Mouse (Mus musculus) heart, embryonic 16.5 days (tissue): ENCODE data around the gene Izumo4. TPM values are rescaled to one million over a fixed set of nuclear protein-coding genes. Genes with fewer than 3 reads are reported as not detected.

Experiments used
- ATAC-seq: fragments of 200-750 bp; cut with Nextera tagmentation; replicated peaks from 2 replicates; pipeline ENCODE4 v1.8.0; 2017; ENCODE audit warnings: moderate number of reproducible peaks; ENCODE audit not compliant: insufficient read depth, low FRiP score; ENCODE audit errors: extremely low read depth
- H3K27ac ChIP-seq: fragments of 300-500 bp; sonication (generic); 2 replicates; pipeline ENCODE4 v1.5.1; 2014; ENCODE audit warnings: mild to moderate bottlenecking, low read length, control low read depth, moderate library complexity
- H3K27me3 ChIP-seq: fragments of 300-500 bp; sonication (generic); 2 replicates; pipeline ENCODE4 v1.6.1; 2014; ENCODE audit warnings: low read length, mixed read lengths; ENCODE audit not compliant: control insufficient read depth, insufficient read depth
- H3K36me3 ChIP-seq: fragments of 300-500 bp; sonication (generic); 2 replicates; pipeline ENCODE4 v1.6.1; 2014; ENCODE audit not compliant: control insufficient read depth, insufficient read depth
- H3K4me1 ChIP-seq: fragments of 300-500 bp; sonication (generic); 2 replicates; pipeline ENCODE4 v1.6.1; 2014; ENCODE audit warnings: low read length, mixed read lengths; ENCODE audit not compliant: control insufficient read depth, insufficient read depth
- H3K4me2 ChIP-seq: fragments of 300-500 bp; sonication (generic); 2 replicates; pipeline ENCODE4 v1.6.1; 2014; ENCODE audit warnings: low read depth, mild to moderate bottlenecking, control low read depth, low read length
- H3K4me3 ChIP-seq: fragments of 300-500 bp; sonication (generic); 2 replicates; pipeline ENCODE4 v1.5.1; 2014; ENCODE audit warnings: mild to moderate bottlenecking, control low read depth, low read length
- H3K9ac ChIP-seq: fragments of 300-500 bp; sonication (generic); 2 replicates; pipeline ENCODE4 v1.6.1; 2014; ENCODE audit warnings: low read length, control low read depth
- H3K9me3 ChIP-seq: fragments of 300-500 bp; sonication (generic); replicated peaks from 2 replicates; pipeline ENCODE4 v1.6.1; 2016; ENCODE audit warnings: low read length; ENCODE audit not compliant: control insufficient read depth
- WGBS: fragments of 180-500 bp; shearing (Covaris S2); extraction: QIAGEN DNeasy Blood & Tissue Kit; methylation state at CpG from one replicate; pipeline ENCODE4 v1.1.7; 2014; 5-methylcytosine and 5-hydroxymethylcytosine counted together
- polyA plus RNA-seq: library from polyadenylated mRNA; unstranded; fragments of >200 nt; fragmentation: Nextera tagmentation; extraction: Ambion mirVana; gene quantifications from 2 replicates; pipeline ENCODE4 v1.2.1, GENCODE M21; 2015

Gene Izumo4
- polyA plus RNA-seq, 1 experiment from 2014 or later, result 13.2 TPM

DNA sequence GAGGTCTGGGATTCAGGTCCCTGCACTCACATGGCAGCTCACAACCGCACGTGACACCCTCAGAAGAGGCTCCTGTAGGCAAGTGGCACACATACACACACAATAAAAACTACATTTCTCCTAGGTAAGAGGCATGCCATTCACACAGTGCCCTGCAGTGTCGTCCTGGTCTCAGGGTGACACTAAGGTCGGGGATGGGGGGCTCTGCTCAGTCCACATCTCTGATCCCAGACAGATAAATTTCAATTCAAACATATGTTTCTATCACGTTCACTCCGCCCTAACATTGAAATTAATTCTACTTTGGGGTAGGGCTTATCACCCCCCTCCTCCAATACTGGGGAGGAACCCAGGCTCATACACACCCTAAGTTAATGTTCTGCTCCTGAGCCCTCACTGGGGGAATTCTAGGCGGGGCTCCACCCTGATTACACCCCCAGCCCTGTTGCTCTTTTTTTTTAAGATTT lies 1.9 kb upstream of the Izumo4 start:
- H3K27ac ChIP-seq, result 0 out of 2 replicates have a peak overlapping the region, but pooled peaks have one; percentile 13
- no peaks in the 10 kb centered on the region for H3K9me3 ChIP-seq
- H3K36me3 ChIP-seq, result no peaks in the 10 kb centered on the region
- peak overlapping the region; percentile 78 for H3K4me2 ChIP-seq
- no peaks in the 10 kb centered on the region for H3K27me3 ChIP-seq
- H3K4me1 ChIP-seq, result peaks cover 34% of the 10 kb centered on the region
- peak overlapping the region; percentile 6; the same call in 1 of the 2 replicates for H3K9ac ChIP-seq
- ATAC-seq, result no peak
- H3K4me3 ChIP-seq, result peak overlapping the region; percentile 18; the same call in 1 of the 2 replicates
- WGBS, result 82% methylated on average over 7 of the region's 7 CpGs

DNA sequence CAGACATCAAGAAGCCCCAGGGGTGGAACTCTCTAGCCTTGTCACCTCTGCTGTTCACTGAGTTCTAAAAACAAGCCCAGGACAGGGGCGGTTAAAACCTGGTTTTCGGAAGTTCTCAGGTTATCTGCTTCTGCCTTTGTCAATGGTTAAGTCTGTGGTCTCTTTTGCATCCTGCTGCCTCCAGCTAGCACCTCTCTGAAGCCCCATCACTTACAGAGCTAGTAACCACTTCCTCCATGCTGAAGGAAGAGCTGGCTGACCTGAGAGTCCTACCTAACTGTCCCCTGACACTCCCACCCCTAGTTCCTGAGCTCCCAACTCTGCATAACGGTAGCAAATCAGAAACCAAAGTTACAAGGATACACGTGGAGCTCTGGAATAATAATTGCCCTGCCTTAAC lies 1.3 kb upstream of the Izumo4 start:
- Histone ChIP-seq H3K36me3 (no peaks in the 10 kb centered on the region), H3K4me1 (peaks cover 34% of the 10 kb centered on the region), H3K4me3 (peak overlapping the region; percentile 79), H3K27ac (peak overlapping the region; percentile 13; the same call in 1 of the 2 replicates), H3K4me2 (peak overlapping the region; percentile 78), H3K9ac (no peak overlapping the region), H3K9me3 (no peaks in the 10 kb centered on the region), H3K27me3 (no peaks in the 10 kb centered on the region)
- no peak for ATAC-seq
- 23% methylated on average over 4 of the region's 4 CpGs for WGBS

DNA sequence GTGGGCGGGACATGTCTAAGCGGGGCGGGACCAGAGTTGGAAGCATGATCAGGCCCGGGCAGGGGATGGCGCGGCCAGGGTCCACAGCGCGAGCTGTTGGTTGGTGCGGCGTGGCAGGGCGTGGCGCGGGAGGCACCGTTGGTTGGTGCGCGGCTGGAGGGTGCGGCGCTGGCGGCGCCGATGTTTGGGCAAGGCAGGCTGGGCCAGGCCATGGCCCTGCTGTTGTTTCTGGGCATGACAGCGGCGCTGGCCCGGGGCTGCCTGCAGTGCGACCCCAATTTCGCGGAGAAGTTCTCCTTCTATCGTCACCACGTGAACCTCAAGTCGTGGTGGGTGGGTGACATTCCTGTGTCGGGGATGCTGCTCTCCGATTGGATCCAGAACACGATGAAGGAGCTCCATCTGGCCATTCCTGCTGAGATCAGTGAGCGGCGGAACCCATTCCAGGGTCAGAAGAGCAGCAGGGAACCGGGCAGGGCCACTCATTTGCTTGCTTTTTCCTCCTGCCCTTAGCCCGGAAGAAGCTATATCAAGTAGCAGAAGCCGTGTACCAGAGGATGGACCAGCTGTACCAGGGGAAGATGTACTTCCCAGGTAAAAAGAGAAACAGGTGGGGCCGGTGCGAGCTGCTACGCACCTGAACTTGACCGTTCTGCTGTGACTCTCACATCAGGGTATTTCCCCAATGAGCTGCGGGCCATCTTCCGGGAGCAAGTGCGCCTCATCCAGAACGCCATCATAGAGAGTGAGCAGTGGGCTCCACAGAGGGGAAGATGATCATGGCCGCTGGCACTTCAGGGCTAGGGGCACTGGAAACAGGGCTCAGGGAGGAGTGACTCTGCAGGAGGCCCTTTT lies 779 bp downstream of the Izumo4 start:
- peak overlapping the region; percentile 92 for H3K4me2 ChIP-seq
- ATAC-seq, result peak; percentile 80
- WGBS, result 2% methylated on average over 47 of the region's 47 CpGs
- peak overlapping the region; percentile 81 for H3K27ac ChIP-seq
- H3K36me3 ChIP-seq, result peaks cover 6% of the 10 kb centered on the region
- H3K9ac ChIP-seq, result peak overlapping the region; percentile 77
- peaks cover 23% of the 10 kb centered on the region for H3K4me1 ChIP-seq
- no peaks in the 10 kb centered on the region for H3K9me3 ChIP-seq
- H3K27me3 ChIP-seq, result no peaks in the 10 kb centered on the region
- peak overlapping the region; percentile 79 for H3K4me3 ChIP-seq

DNA sequence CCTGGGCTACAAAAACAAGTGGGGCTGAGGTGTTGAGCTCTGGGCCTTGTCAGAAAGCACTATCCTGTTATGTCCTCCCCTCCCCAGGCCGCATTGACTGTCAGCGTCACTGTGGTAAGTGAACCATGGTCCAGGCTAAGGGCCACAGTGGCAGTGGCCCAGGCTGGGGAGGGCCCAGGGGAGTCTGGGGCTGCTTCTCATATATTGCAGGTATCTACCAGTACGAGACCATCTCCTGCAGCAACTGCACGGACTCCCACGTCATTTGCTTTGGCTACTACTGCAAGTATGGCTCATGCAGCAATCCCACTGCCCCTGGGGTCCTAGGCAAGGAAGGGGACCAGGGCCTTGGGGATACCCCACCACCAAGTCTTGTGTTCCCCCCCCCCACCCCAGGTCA lies 1.7 kb downstream of the Izumo4 start:
- H3K27me3 ChIP-seq, result no peaks in the 10 kb centered on the region
- H3K27ac ChIP-seq, result no peak overlapping the region
- WGBS, result 77% methylated on average over 5 of the region's 5 CpGs
- H3K36me3 ChIP-seq, result peaks cover 15% of the 10 kb centered on the region
- no peak overlapping the region for H3K9ac ChIP-seq
- no peaks in the 10 kb centered on the region for H3K9me3 ChIP-seq
- no peak for ATAC-seq
- peaks cover 18% of the 10 kb centered on the region for H3K4me1 ChIP-seq
- no peak overlapping the region for H3K4me3 ChIP-seq
- peak overlapping the region; percentile 92 for H3K4me2 ChIP-seq

DNA sequence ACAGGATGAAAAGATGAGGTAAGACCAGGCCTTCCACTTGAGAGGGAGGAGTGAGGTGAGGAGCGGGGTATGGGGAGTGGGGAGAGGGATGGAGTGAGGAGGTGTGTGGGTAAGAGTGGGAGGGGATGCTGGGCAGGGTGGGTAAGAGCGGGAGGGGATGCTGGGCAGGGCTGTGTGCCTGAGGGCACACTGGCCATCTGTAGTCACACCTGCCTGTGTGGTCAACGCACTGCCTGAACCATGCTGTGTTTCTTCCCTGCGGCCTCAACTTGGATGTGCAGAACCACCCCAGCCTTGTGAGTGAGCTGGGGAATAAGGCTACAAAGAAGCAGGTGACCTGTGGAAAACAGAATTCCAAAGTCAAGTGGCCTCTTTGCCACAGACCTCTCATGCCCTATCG lies 2.4 kb downstream of the Izumo4 start:
- Histone ChIP-seq H3K27me3 (no peaks in the 10 kb centered on the region), H3K4me1 (peaks cover 18% of the 10 kb centered on the region), H3K4me3 (no peak overlapping the region), H3K27ac (no peak overlapping the region), H3K9me3 (no peaks in the 10 kb centered on the region), H3K9ac (no peak overlapping the region), H3K36me3 (peaks cover 23% of the 10 kb centered on the region), H3K4me2 (no peak overlapping the region)
- no peak for ATAC-seq
- 73% methylated on average over 5 of the region's 5 CpGs for WGBS

DNA sequence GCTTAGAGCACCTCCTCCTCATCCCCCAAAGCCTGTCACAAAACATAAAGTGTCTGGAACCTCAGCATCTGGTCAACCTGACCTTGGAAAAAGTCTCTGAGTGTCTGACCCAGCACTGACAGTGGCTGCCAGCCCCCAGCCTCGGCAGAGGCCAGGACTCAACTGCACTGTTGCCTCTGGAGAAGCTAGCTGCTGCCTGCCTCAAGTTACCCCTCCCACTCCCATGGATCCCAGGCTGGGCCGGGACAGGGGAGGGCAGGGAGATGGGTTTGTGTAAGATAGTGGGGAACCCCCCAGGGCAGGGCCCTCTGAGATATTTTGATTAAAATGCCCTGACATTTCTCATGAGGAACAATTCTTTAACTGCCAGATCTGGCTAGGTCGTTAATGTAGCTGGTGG lies 3.0 kb downstream of the Izumo4 start:
- Histone ChIP-seq H3K27me3 (no peaks in the 10 kb centered on the region), H3K27ac (no peak overlapping the region), H3K4me3 (no peak overlapping the region), H3K9me3 (no peaks in the 10 kb centered on the region), H3K4me1 (peaks cover 18% of the 10 kb centered on the region), H3K36me3 (peaks cover 29% of the 10 kb centered on the region), H3K9ac (no peak overlapping the region), H3K4me2 (no peak overlapping the region)
- no peak for ATAC-seq
- WGBS, result 56% methylated on average over 3 of the region's 3 CpGs

DNA sequence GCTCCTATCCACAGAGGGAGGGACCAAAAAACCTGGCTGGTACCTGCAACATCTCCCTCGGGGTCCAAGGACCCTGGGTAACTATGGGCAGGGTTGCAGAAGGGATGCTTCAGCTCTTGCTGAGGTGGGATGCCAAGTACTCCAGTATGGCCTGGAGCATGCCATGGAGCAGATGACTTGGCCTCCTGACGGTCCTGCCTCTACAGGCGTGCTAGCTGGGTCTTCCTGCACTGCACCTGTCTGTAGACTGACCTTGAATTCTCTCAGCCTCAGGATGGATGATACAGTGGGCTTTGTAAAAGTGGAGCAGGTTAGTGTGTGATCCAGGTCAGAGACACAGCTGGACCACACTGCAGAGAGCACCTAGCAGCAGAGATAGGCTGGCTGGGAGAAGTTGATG lies 3.5 kb downstream of the Izumo4 start:
- Histone ChIP-seq H3K36me3 (peaks cover 33% of the 10 kb centered on the region), H3K27ac (no peak overlapping the region), H3K27me3 (no peaks in the 10 kb centered on the region), H3K9me3 (no peaks in the 10 kb centered on the region), H3K4me2 (no peak overlapping the region), H3K4me3 (no peak overlapping the region), H3K9ac (no peak overlapping the region), H3K4me1 (peaks cover 13% of the 10 kb centered on the region)
- no peak for ATAC-seq
- WGBS, result 69% methylated on average over 3 of the region's 3 CpGs

DNA sequence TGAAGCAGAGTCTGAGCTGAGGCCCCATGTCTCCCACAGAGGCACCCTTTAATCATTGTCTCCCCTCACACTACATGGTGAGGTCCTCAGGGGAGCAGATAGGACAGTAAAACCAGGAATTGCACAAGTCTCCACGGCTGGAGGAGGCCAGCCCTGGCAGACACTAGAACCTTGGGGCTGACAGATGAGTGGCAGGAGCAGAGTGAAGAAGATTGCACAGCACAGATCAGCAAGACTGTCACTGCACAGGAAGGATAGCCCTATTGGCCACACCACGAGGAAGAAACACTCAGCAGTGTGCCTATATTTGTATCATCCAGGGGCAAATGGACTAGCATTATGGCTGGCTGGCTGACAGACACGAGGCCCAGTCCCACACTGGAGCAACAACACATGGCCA lies 8.8 kb downstream of the Izumo4 start:
- peaks cover 75% of the 10 kb centered on the region for H3K36me3 ChIP-seq
- WGBS, result 71% methylated on average over 3 of the region's 3 CpGs
- no peaks in the 10 kb centered on the region for H3K9me3 ChIP-seq
- no peak for ATAC-seq
- H3K4me2 ChIP-seq, result no peak overlapping the region
- no peaks in the 10 kb centered on the region for H3K4me1 ChIP-seq
- no peak overlapping the region for H3K27ac ChIP-seq
- no peaks in the 10 kb centered on the region for H3K27me3 ChIP-seq
- H3K9ac ChIP-seq, result no peak overlapping the region
- no peak overlapping the region for H3K4me3 ChIP-seq

DNA sequence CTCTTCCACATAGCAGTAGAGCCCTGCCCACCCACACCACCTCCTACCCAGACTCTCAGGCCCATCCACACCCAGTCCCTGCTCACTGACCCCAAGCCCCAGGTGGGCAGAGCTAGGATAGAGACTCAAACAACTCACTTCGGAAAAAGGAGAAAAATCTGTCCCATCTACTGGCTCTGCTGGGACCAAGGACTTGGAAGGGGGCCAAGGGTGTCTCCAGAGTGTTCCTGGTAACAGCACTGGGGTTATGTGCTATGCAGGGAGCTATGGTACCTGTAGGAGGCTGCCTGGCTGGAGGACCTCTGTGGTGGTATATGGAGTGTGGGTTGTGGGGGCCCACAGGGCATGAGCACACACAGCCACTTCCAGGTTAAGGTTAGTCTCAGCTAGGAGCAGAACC lies 15.3 kb downstream of the Izumo4 start:
- no peak overlapping the region for H3K27ac ChIP-seq
- no peaks in the 10 kb centered on the region for H3K9me3 ChIP-seq
- no peak overlapping the region for H3K9ac ChIP-seq
- H3K27me3 ChIP-seq, result no peaks in the 10 kb centered on the region
- no peaks in the 10 kb centered on the region for H3K4me1 ChIP-seq
- H3K4me2 ChIP-seq, result no peak overlapping the region
- no peak overlapping the region for H3K4me3 ChIP-seq
- no peak for ATAC-seq
- WGBS, result 70% methylated on average over 1 of the region's 1 CpGs
- H3K36me3 ChIP-seq, result peaks cover 89% of the 10 kb centered on the region
